Mouse (Mus musculus): Measurements from ENCODE around the gene Gm17324. TPM values are rescaled to one million over a fixed set of nuclear protein-coding genes. Genes with fewer than 3 reads are reported as not detected.

Gm17324 gene
- polyA plus RNA-seq, 1 experiment from 2014 or later, result 0.73 TPM

GRCm38 (mm10) chr9:78447606-78447972 lies 997 bp downstream of the Gm17324 start:
- Histone ChIP-seq H3K4me3 (peak overlapping the region; percentile 100), H3K4me1 (peaks cover 19% of the 10 kb centered on the region), H3K9me3 (replicated peaks) (no peaks in the 10 kb centered on the region), H3K36me3 (peaks cover 26% of the 10 kb centered on the region), H3K27ac (peak overlapping the region; percentile 93), H3K27me3 (ENCODE audit: low read depth, poor library complexity, severe bottlenecking) (peaks cover 47% of the 10 kb centered on the region)
- 29% methylated on average over 9 of the region's 9 CpGs for whole genome bisulfite sequencing
- no peak for DNase-seq (ENCODE audit: low spot score)

- under 1% methylated on average over 81 of the region's 81 CpGs for WGBS
- peaks cover 11% of the 10 kb centered on the region for H3K4me1 ChIP-seq
- peaks cover 88% of the 10 kb centered on the region for H3K27me3 ChIP-seq (ENCODE audit: low read depth, poor library complexity, severe bottlenecking)
- H3K27ac ChIP-seq, result peak within 1 kb of the TSS; percentile 77
- H3K36me3 ChIP-seq, result no peaks in the 10 kb centered on the region
- peak; percentile 64 for DNase-seq (ENCODE audit: low spot score)
- no peaks in the 10 kb centered on the region for H3K9me3 ChIP-seq (replicated peaks)
- peak within 1 kb of the TSS; percentile 54 for H3K4me3 ChIP-seq
These were observed 5.8 kb downstream of the Gm17324 start, which contains the start of gene Cgas for GRCm38 (mm10) chr9:78442579-78443392. Gene Cgas, minus strand, starts transcription at chr9:78443237.

GRCm38 (mm10) chr9:78442237-78442578 lies 6.4 kb downstream of the Gm17324 start:
- WGBS, result 5% methylated on average over 9 of the region's 9 CpGs
- Histone ChIP-seq H3K27me3 (ENCODE audit: low read depth, poor library complexity, severe bottlenecking) (peaks cover 86% of the 10 kb centered on the region), H3K4me3 (peak overlapping the region; percentile 54), H3K4me1 (peaks cover 9% of the 10 kb centered on the region), H3K9me3 (replicated peaks) (no peaks in the 10 kb centered on the region), H3K36me3 (no peaks in the 10 kb centered on the region), H3K27ac (peak overlapping the region; percentile 77; the same call in 1 of the 2 replicates)
- no peak for DNase-seq (ENCODE audit: low spot score)

GRCm38 (mm10) chr9:78439426-78439825 lies 9.2 kb downstream of the Gm17324 start:
- WGBS, result 70% methylated on average over 5 of the region's 5 CpGs
- H3K4me3 ChIP-seq, result no peak overlapping the region
- peaks cover 59% of the 10 kb centered on the region for H3K27me3 ChIP-seq (ENCODE audit: low read depth, poor library complexity, severe bottlenecking)

GRCm38 (mm10) chr9:78432471-78432870 lies 16.1 kb downstream of the Gm17324 start:
- no peaks in the 10 kb centered on the region for H3K36me3 ChIP-seq
- WGBS, result 85% methylated on average over 5 of the region's 5 CpGs

More at GRCm38 (mm10) chr9:78439426-78439825, 9.2 kb downstream of the Gm17324 start:
- H3K27ac ChIP-seq, result no peak overlapping the region
- peaks cover 9% of the 10 kb centered on the region for H3K4me1 ChIP-seq
- DNase-seq (ENCODE audit: low spot score), result no peak
- no peaks in the 10 kb centered on the region for H3K36me3 ChIP-seq
- no peaks in the 10 kb centered on the region for H3K9me3 ChIP-seq (replicated peaks)

GRCm38 (mm10) chr9:78430486-78430885 lies 18.1 kb downstream of the Gm17324 start:
- H3K36me3 ChIP-seq, result no peaks in the 10 kb centered on the region
- WGBS, result 84% methylated on average over 6 of the region's 6 CpGs
- no peak overlapping the region for H3K27ac ChIP-seq
- H3K4me3 ChIP-seq, result no peak overlapping the region
- H3K4me1 ChIP-seq, result peaks cover 9% of the 10 kb centered on the region
- no peaks in the 10 kb centered on the region; the same call in 1 of the 2 replicates for H3K27me3 ChIP-seq (ENCODE audit: low read depth, poor library complexity, severe bottlenecking)
- DNase-seq (ENCODE audit: low spot score), result no peak
- H3K9me3 ChIP-seq (replicated peaks), result no peaks in the 10 kb centered on the region

More at GRCm38 (mm10) chr9:78432471-78432870, 16.1 kb downstream of the Gm17324 start:
- no peak for DNase-seq (ENCODE audit: low spot score)
- Histone ChIP-seq H3K27me3 (ENCODE audit: low read depth, poor library complexity, severe bottlenecking) (no peaks in the 10 kb centered on the region; the same call in 1 of the 2 replicates), H3K4me1 (peaks cover 7% of the 10 kb centered on the region), H3K27ac (no peak overlapping the region), H3K9me3 (replicated peaks) (no peaks in the 10 kb centered on the region), H3K4me3 (no peak overlapping the region)

GRCm38 (mm10) chr9:78429551-78429950 lies 19.0 kb downstream of the Gm17324 start:
- Histone ChIP-seq H3K36me3 (no peaks in the 10 kb centered on the region), H3K4me1 (peaks cover 9% of the 10 kb centered on the region), H3K4me3 (no peak overlapping the region), H3K9me3 (replicated peaks) (no peaks in the 10 kb centered on the region), H3K27ac (no peak overlapping the region), H3K27me3 (ENCODE audit: low read depth, poor library complexity, severe bottlenecking) (no peaks in the 10 kb centered on the region; the same call in 1 of the 2 replicates)
- no peak for DNase-seq (ENCODE audit: low spot score)
- whole genome bisulfite sequencing, result 35% methylated on average over 2 of the region's 2 CpGs

GRCm38 (mm10) chr9:78428870-78429432 lies 19.6 kb downstream of the Gm17324 start:
- Histone ChIP-seq H3K4me3 (no peak overlapping the region), H3K36me3 (no peaks in the 10 kb centered on the region), H3K27ac (no peak overlapping the region), H3K9me3 (replicated peaks) (no peaks in the 10 kb centered on the region), H3K4me1 (peaks cover 9% of the 10 kb centered on the region), H3K27me3 (ENCODE audit: low read depth, poor library complexity, severe bottlenecking) (no peaks in the 10 kb centered on the region; the same call in 1 of the 2 replicates)
- 83% methylated on average over 4 of the region's 4 CpGs for WGBS
- no peak for DNase-seq (ENCODE audit: low spot score)

GRCm38 (mm10) chr9:78428185-78428584 lies 20.4 kb downstream of the Gm17324 start:
- H3K36me3 ChIP-seq, result no peaks in the 10 kb centered on the region
- no peak overlapping the region for H3K4me3 ChIP-seq
- no peak for DNase-seq (ENCODE audit: low spot score)
- H3K27ac ChIP-seq, result no peak overlapping the region
- H3K4me1 ChIP-seq, result peaks cover 9% of the 10 kb centered on the region
- 88% methylated on average over 6 of the region's 6 CpGs for WGBS
- H3K9me3 ChIP-seq (replicated peaks), result no peaks in the 10 kb centered on the region
- H3K27me3 ChIP-seq (ENCODE audit: low read depth, poor library complexity, severe bottlenecking), result no peaks in the 10 kb centered on the region; the same call in 1 of the 2 replicates

GRCm38 (mm10) chr9:78427362-78427781 lies 21.2 kb downstream of the Gm17324 start:
- Histone ChIP-seq H3K27ac (peak overlapping the region; percentile 54), H3K27me3 (ENCODE audit: low read depth, poor library complexity, severe bottlenecking) (no peaks in the 10 kb centered on the region; the same call in 1 of the 2 replicates), H3K4me3 (peak overlapping the region; percentile 47), H3K9me3 (replicated peaks) (no peaks in the 10 kb centered on the region), H3K36me3 (no peaks in the 10 kb centered on the region), H3K4me1 (peaks cover 9% of the 10 kb centered on the region)
- DNase-seq (ENCODE audit: low spot score), result no peak
- 26% methylated on average over 27 of the region's 27 CpGs for WGBS

- H3K9me3 ChIP-seq (replicated peaks), result no peaks in the 10 kb centered on the region
- 92% methylated on average over 7 of the region's 7 CpGs for WGBS
- H3K27me3 ChIP-seq (ENCODE audit: low read depth, poor library complexity, severe bottlenecking), result peaks cover 19% of the 10 kb centered on the region
- no peak overlapping the region for H3K27ac ChIP-seq
- DNase-seq (ENCODE audit: low spot score), result no peak
- H3K4me3 ChIP-seq, result no peak overlapping the region
- no peaks in the 10 kb centered on the region for H3K36me3 ChIP-seq
- H3K4me1 ChIP-seq, result no peaks in the 10 kb centered on the region
These were observed 47.0 kb downstream of the Gm17324 start for GRCm38 (mm10) chr9:78401596-78401995.

GRCm38 (mm10) chr9:78400570-78400969 lies 48.0 kb downstream of the Gm17324 start:
- no peak overlapping the region for H3K4me3 ChIP-seq
- WGBS, result 87% methylated on average over 5 of the region's 5 CpGs
- H3K36me3 ChIP-seq, result no peaks in the 10 kb centered on the region
- H3K27me3 ChIP-seq (ENCODE audit: low read depth, poor library complexity, severe bottlenecking), result peaks cover 29% of the 10 kb centered on the region
- H3K9me3 ChIP-seq (replicated peaks), result no peaks in the 10 kb centered on the region
- no peak overlapping the region for H3K27ac ChIP-seq
- peaks cover 6% of the 10 kb centered on the region for H3K4me1 ChIP-seq
- no peak for DNase-seq (ENCODE audit: low spot score)

Data from limb, embryonic 10.5 days (tissue).